ENCODE assay signal across 8 mouse cellular contexts in genomic region chr2:25182664-25183063, GRCm38 (mm10). TPM values are rescaled to one million over a fixed set of nuclear protein-coding genes. Genes with fewer than 3 reads are reported as not detected.
DNase-seq lines count a peak whose midpoint lies in the region; ATAC-seq and TF ChIP-seq lines count a peak whose summit lies in the region.

No protein-coding gene starts in this region.

- H3K27me3 ChIP-seq in heart, embryonic 10.5 days (ENCODE audit: insufficient read depth, poor library complexity, severe bottlenecking) = peaks cover 79% of the 10 kb centered on the region
- H3K27me3 ChIP-seq in E14TG2a.4 (ENCODE audit: insufficient read depth, low read length) = peaks cover 92% of the 10 kb centered on the region
- peaks cover 22% of the 10 kb centered on the region; the same call in 1 of the 2 replicates for H3K27me3 ChIP-seq in heart, embryonic 15.5 days
- peaks cover 59% of the 10 kb centered on the region for H3K27me3 ChIP-seq in liver, postnatal 0 days (ENCODE audit: insufficient read depth, low read length)

- DNase-seq in heart, embryonic 10.5 days (ENCODE audit: low spot score) = no peak
- no peak for DNase-seq in heart, postnatal 4 days
- DNase-seq in liver, postnatal 0 days = no peak
- DNase-seq in cerebellum, adult 9-10 months = no peak
- DNase-seq in gastrocnemius, postnatal 10 days = no peak
- no peak for DNase-seq in natural killer cell, adult 2 months (ENCODE audit: low spot score in 2 of 2)

- no peak for TF ChIP-seq EP300 in liver, postnatal 0 days (IDR thresholded peaks at IDR 0.05; ENCODE audit: low read depth)

- peak overlapping the region; percentile 91 for H3K4me2 ChIP-seq in heart, embryonic 15.5 days
- peak overlapping the region; percentile 98 for H3K4me2 ChIP-seq in liver, postnatal 0 days (ENCODE audit: low read depth, low read length)

- no peak for TF ChIP-seq CTCF in E14TG2a.4 (conservative IDR thresholded peaks at IDR 0.05; ENCODE audit: low read length)
- no peak for TF ChIP-seq CTCF in liver, postnatal 0 days (IDR thresholded peaks at IDR 0.05; ENCODE audit: low read depth)

- peak overlapping the region; percentile 73; the same call in 1 of the 2 replicates for H3K4me3 ChIP-seq in heart, embryonic 10.5 days
- H3K4me3 ChIP-seq in E14TG2a.4 (replicated peaks; ENCODE audit: low read length) = 0 out of 2 replicates have a peak overlapping the region, but pooled peaks have one; percentile 86
- H3K4me3 ChIP-seq in heart, embryonic 15.5 days = peak overlapping the region; percentile 67
- H3K4me3 ChIP-seq in liver, postnatal 0 days (ENCODE audit: low read depth, low read length) = peak overlapping the region; percentile 61

- no peak overlapping the region for H3K27ac ChIP-seq in heart, embryonic 10.5 days
- H3K27ac ChIP-seq in heart, embryonic 15.5 days = peak overlapping the region; percentile 21
- no peak overlapping the region for H3K27ac ChIP-seq in liver, postnatal 0 days (ENCODE audit: low read depth)

- peak overlapping the region; percentile 45; the same call in 1 of the 2 replicates for H3K9ac ChIP-seq in heart, embryonic 15.5 days
- no peak overlapping the region for H3K9ac ChIP-seq in liver, postnatal 0 days (replicated peaks)

- WGBS in heart, embryonic 10.5 days = 25% methylated on average over 6 of the region's 6 CpGs
- WGBS in heart, embryonic 15.5 days = 36% methylated on average over 6 of the region's 6 CpGs
- 35% methylated on average over 6 of the region's 6 CpGs for WGBS in liver, postnatal 0 days (ENCODE audit: insufficient replicate concordance)

- H3K4me1 ChIP-seq in heart, embryonic 10.5 days = peaks cover 45% of the 10 kb centered on the region
- H3K4me1 ChIP-seq in E14TG2a.4 (replicated peaks; ENCODE audit: low read depth, low read length) = peaks cover 60% of the 10 kb centered on the region
- peaks cover 57% of the 10 kb centered on the region for H3K4me1 ChIP-seq in heart, embryonic 15.5 days (replicated peaks)
- H3K4me1 ChIP-seq in liver, postnatal 0 days (ENCODE audit: insufficient read depth) = peaks cover 39% of the 10 kb centered on the region

- ATAC-seq in heart, embryonic 15.5 days (replicated peaks; ENCODE audit: insufficient number of reproducible peaks, insufficient read depth, low FRiP score, low read depth) = no peak
- no peak for ATAC-seq in liver, postnatal 0 days

- no peaks in the 10 kb centered on the region for H3K36me3 ChIP-seq in heart, embryonic 10.5 days
- H3K36me3 ChIP-seq in E14TG2a.4 (ENCODE audit: insufficient read depth, low read length) = no peaks in the 10 kb centered on the region
- H3K36me3 ChIP-seq in heart, embryonic 15.5 days = no peaks in the 10 kb centered on the region
- H3K36me3 ChIP-seq in liver, postnatal 0 days (replicated peaks; ENCODE audit: insufficient read depth, low read length) = no peaks in the 10 kb centered on the region

- no peaks in the 10 kb centered on the region for H3K9me3 ChIP-seq in heart, embryonic 10.5 days
- no peaks in the 10 kb centered on the region for H3K9me3 ChIP-seq in E14TG2a.4 (ENCODE audit: low read length)
- H3K9me3 ChIP-seq in heart, embryonic 15.5 days (replicated peaks) = no peaks in the 10 kb centered on the region
- no peaks in the 10 kb centered on the region for H3K9me3 ChIP-seq in liver, postnatal 0 days (ENCODE audit: low read length)

RNA-seq across cellular contexts. Expression of gene Nrarp, which starts 2.1 kb away (rescaled TPM):
- polyA plus RNA-seq in heart, embryonic 10.5 days (2016; fragmentation: Nextera tagmentation; extraction: Ambion mirVana) = 5.7 and 5.9 TPM in 2 replicates
- total RNA-seq in heart, postnatal 4 days (2021) = 10 to 100 TPM; 31.2 to 33.4 TPM
- polyA plus RNA-seq in heart, embryonic 15.5 days (2015; fragmentation: Nextera tagmentation; extraction: Ambion mirVana) = 17.3 and 19.0 TPM in 2 replicates
- polyA plus RNA-seq in liver, postnatal 0 days (2015; fragmentation: Nextera tagmentation; extraction: Ambion mirVana) = 1.3 and 1.7 TPM in 2 replicates
- 10 to 100 TPM; 14.9 to 17.4 TPM for total RNA-seq in gastrocnemius, postnatal 10 days (2021)

RNA-seq across cellular contexts. Expression of gene Tor4a, which starts 14.0 kb away (rescaled TPM):
- polyA plus RNA-seq in heart, embryonic 10.5 days (2016; fragmentation: Nextera tagmentation; extraction: Ambion mirVana) = 7.7 and 8.4 TPM in 2 replicates
- 1 to 10 TPM; 4.4 to 5.8 TPM for total RNA-seq in heart, postnatal 4 days (2021)
- 5.8 and 10.3 TPM in 2 replicates for polyA plus RNA-seq in heart, embryonic 15.5 days (2015; fragmentation: Nextera tagmentation; extraction: Ambion mirVana)
- polyA plus RNA-seq in liver, postnatal 0 days (2015; fragmentation: Nextera tagmentation; extraction: Ambion mirVana) = 5.4 and 6.0 TPM in 2 replicates
- total RNA-seq in gastrocnemius, postnatal 10 days (2021) = 1 to 10 TPM; 1.9 to 2.9 TPM

RNA-seq across cellular contexts. Expression of gene Nelfb, which starts 28.6 kb away (rescaled TPM):
- 90.9 and 99.8 TPM in 2 replicates for polyA plus RNA-seq in heart, embryonic 10.5 days (2016; fragmentation: Nextera tagmentation; extraction: Ambion mirVana)
- total RNA-seq in heart, postnatal 4 days (2021) = 10 to 100 TPM; 43.4 to 44.5 TPM
- 62.7 and 79.5 TPM in 2 replicates for polyA plus RNA-seq in heart, embryonic 15.5 days (2015; fragmentation: Nextera tagmentation; extraction: Ambion mirVana)
- polyA plus RNA-seq in liver, postnatal 0 days (2015; fragmentation: Nextera tagmentation; extraction: Ambion mirVana) = 19.3 and 22.3 TPM in 2 replicates
- total RNA-seq in gastrocnemius, postnatal 10 days (2021) = 10 to 100 TPM; 31.1 to 40.5 TPM

RNA-seq across cellular contexts. Expression of gene Stpg3, which starts 31.8 kb away (rescaled TPM):
- 0.10 TPM in 1 of 2 replicates, not detected in the other for polyA plus RNA-seq in heart, embryonic 10.5 days (2016; fragmentation: Nextera tagmentation; extraction: Ambion mirVana)
- not detected for total RNA-seq in heart, postnatal 4 days (2021)
- polyA plus RNA-seq in heart, embryonic 15.5 days (2015; fragmentation: Nextera tagmentation; extraction: Ambion mirVana) = not detected in 2 replicates
- not detected in 2 replicates for polyA plus RNA-seq in liver, postnatal 0 days (2015; fragmentation: Nextera tagmentation; extraction: Ambion mirVana)
- total RNA-seq in gastrocnemius, postnatal 10 days (2021) = not detected

RNA-seq across cellular contexts. Expression of gene Fam166a, which starts 35.9 kb away (rescaled TPM):
- polyA plus RNA-seq in heart, embryonic 10.5 days (2016; fragmentation: Nextera tagmentation; extraction: Ambion mirVana) = 0.92 TPM in 1 of 2 replicates, not detected in the other
- not detected for total RNA-seq in heart, postnatal 4 days (2021)
- 0.57 and 0.65 TPM in 2 replicates for polyA plus RNA-seq in heart, embryonic 15.5 days (2015; fragmentation: Nextera tagmentation; extraction: Ambion mirVana)
- not detected in 2 replicates for polyA plus RNA-seq in liver, postnatal 0 days (2015; fragmentation: Nextera tagmentation; extraction: Ambion mirVana)
- not detected for total RNA-seq in gastrocnemius, postnatal 10 days (2021)
